Mouse (Mus musculus) heart, postnatal 36 days (tissue): Measurements from ENCODE around the gene Best3. TPM values are rescaled to one million over a fixed set of nuclear protein-coding genes. Genes with fewer than 3 reads are reported as not detected.

ENCODE experiments used
- total RNA-seq, 2 experiments: library from RNA; stranded (reverse); gene quantifications; 2 replicates each; pipeline ENCODE4 v1.2.3; 2021

Gene Best3
- total RNA-seq, 2 experiments from 2014 or later, result 4.3 to 4.7 TPM

Other genes starting within 250 kb of the Best3 start
- gene Myrfl, start 89.4 kb upstream of the Best3 start, total RNA-seq, result 1 to 10 TPM; 1.3 to 1.5 TPM
- 10 to 100 TPM; 85.3 to 89.2 TPM for gene Rab3ip, start 35.5 kb upstream of the Best3 start, total RNA-seq
- not detected for gene Gm10271, start 13.7 kb upstream of the Best3 start, total RNA-seq
- gene Lrrc10, start 59.0 kb downstream of the Best3 start, total RNA-seq, result 100 to 1,000 TPM; 168 to 289 TPM
- gene Cct2, start 77.5 kb downstream of the Best3 start, total RNA-seq, result 100 to 1,000 TPM; 132 to 137 TPM
- 10 to 100 TPM; 16.2 to 17.7 TPM for gene Frs2, start 162.2 kb downstream of the Best3 start, total RNA-seq
- gene Yeats4, start 238.2 kb downstream of the Best3 start, total RNA-seq, result 10 to 100 TPM; 28.3 to 28.8 TPM